Mouse (Mus musculus) MEL (cell line): ENCODE data around the gene Gpx3. TPM values are rescaled to one million over a fixed set of nuclear protein-coding genes. Genes with fewer than 3 reads are reported as not detected.
A peak's percentile ranks its signal among the peaks of the same experiment; 100 is the strongest.

ENCODE experiments used
- DNase-seq: peaks from one replicate; pipeline ENCODE4 v3.0.0; 2011; ENCODE audit warnings: low read depth, low spot score
- H3K27ac ChIP-seq: 2 replicates; pipeline ENCODE4 v1.5.1; 2012; ENCODE audit warnings: low read depth, mild to moderate bottlenecking, control low read depth, low read length, moderate library complexity; ENCODE audit not compliant: control insufficient read depth
- H3K27me3 ChIP-seq, 2 experiments: fragments of 150-350 bp in 1 of 2; sonication (generic) in 1 of 2; 2 replicates each; pipeline ENCODE4 v1.6.1; 2012; ENCODE audit warnings: low read length in 2 of 2, mild to moderate bottlenecking in 2 of 2, improper control_type of control experiment in 1 of 2, moderate library complexity in 1 of 2; ENCODE audit not compliant: insufficient read depth in 2 of 2, control insufficient read depth in 1 of 2
- H3K36me3 ChIP-seq, 2 experiments: 2 replicates each; pipeline ENCODE4 v1.6.1; 2012 to 2014; ENCODE audit warnings: low read length in 2 of 2, improper control_type of control experiment in 1 of 2, inconsistent platforms in 1 of 2, mild to moderate bottlenecking in 1 of 2; ENCODE audit not compliant: insufficient read depth in 2 of 2, control insufficient read depth in 1 of 2
- H3K4me1 ChIP-seq, 2 experiments: fragments of 150-350 bp in 1 of 2; sonication (generic) in 1 of 2; 2 replicates each; pipeline ENCODE4 v1.6.1; 2012; ENCODE audit warnings: low read length in 2 of 2, improper control_type of control experiment in 1 of 2, mild to moderate bottlenecking in 1 of 2; ENCODE audit not compliant: insufficient read depth in 2 of 2, control insufficient read depth in 1 of 2
- H3K4me3 ChIP-seq, 2 experiments: fragments of 150-350 bp in 1 of 2; sonication (generic) in 1 of 2; 2 replicates each; pipeline ENCODE4 v1.5.1; 2012; ENCODE audit warnings: low read depth in 2 of 2, low read length in 2 of 2, mild to moderate bottlenecking in 2 of 2, moderate library complexity in 2 of 2, control low read depth in 1 of 2, improper control_type of control experiment in 1 of 2; ENCODE audit not compliant: control insufficient read depth in 1 of 2, insufficient read depth in 1 of 2
- H3K79me2 ChIP-seq: 2 replicates; pipeline ENCODE4 v1.6.1; 2012; ENCODE audit warnings: mild to moderate bottlenecking, low read length, moderate library complexity; ENCODE audit not compliant: control insufficient read depth, poor library complexity, insufficient read depth
- H3K9ac ChIP-seq: 2 replicates; pipeline ENCODE4 v1.6.1; 2012; ENCODE audit warnings: low read depth, mild to moderate bottlenecking, control low read depth, low read length, moderate library complexity; ENCODE audit not compliant: control insufficient read depth, poor library complexity, severe bottlenecking
- H3K9me3 ChIP-seq: fragments of 150-350 bp; sonication (generic); replicated peaks from 2 replicates; pipeline ENCODE4 v1.6.1; 2012; ENCODE audit warnings: mild to moderate bottlenecking, low read length, improper control_type of control experiment, moderate library complexity; ENCODE audit not compliant: insufficient read depth
- BHLHE40 ChIP-seq: IDR thresholded peaks from 2 replicates; pipeline ENCODE4 v1.6.1; 2012; ENCODE audit warnings: low read depth, mild to moderate bottlenecking, inconsistent platforms, low read length, improper control_type of control experiment, borderline replicate concordance
- CHD2 ChIP-seq: IDR thresholded peaks from 2 replicates; pipeline ENCODE4 v1.6.1; 2011; ENCODE audit warnings: low read length, improper control_type of control experiment
- E2F4 ChIP-seq: IDR thresholded peaks from 2 replicates; pipeline ENCODE4 v1.6.1; 2011; ENCODE audit warnings: low read depth, low read length, improper control_type of control experiment, borderline replicate concordance
- GABPA ChIP-seq: IDR thresholded peaks from 2 replicates; pipeline ENCODE4 v1.6.1; 2012; ENCODE audit warnings: low read depth, mild to moderate bottlenecking, inconsistent platforms, low read length, improper control_type of control experiment, moderate library complexity
- HCFC1 ChIP-seq: IDR thresholded peaks from 2 replicates; pipeline ENCODE4 v1.6.1; 2012; ENCODE audit warnings: low read depth, mild to moderate bottlenecking, inconsistent platforms, low read length, improper control_type of control experiment, moderate library complexity
- JUND ChIP-seq: IDR thresholded peaks from 2 replicates; pipeline ENCODE4 v1.6.1; 2011; ENCODE audit warnings: low read depth, mild to moderate bottlenecking, improper control_type of control experiment, low read length
- MAFK ChIP-seq: IDR thresholded peaks from 2 replicates; pipeline ENCODE4 v1.6.1; 2011; ENCODE audit warnings: low read depth, mild to moderate bottlenecking, low read length, improper control_type of control experiment, borderline replicate concordance
- MAX ChIP-seq: IDR thresholded peaks from 2 replicates; pipeline ENCODE4 v1.6.1; 2011; ENCODE audit warnings: low read length, improper control_type of control experiment
- MXI1 ChIP-seq: IDR thresholded peaks from 2 replicates; pipeline ENCODE4 v1.6.1; 2011; ENCODE audit warnings: mild to moderate bottlenecking, low read depth, low read length, improper control_type of control experiment
- MYB ChIP-seq: IDR thresholded peaks from 2 replicates; pipeline ENCODE4 v1.6.1; 2011; ENCODE audit warnings: mild to moderate bottlenecking, low read depth, low read length, improper control_type of control experiment
- MYC ChIP-seq: IDR thresholded peaks from 2 replicates; pipeline ENCODE4 v1.6.1; 2011; ENCODE audit warnings: low read depth, mild to moderate bottlenecking, low read length, improper control_type of control experiment, moderate library complexity
- POLR2A ChIP-seq, 2 experiments: IDR thresholded peaks; 2 replicates each; pipeline ENCODE4 v1.6.1; 2011 to 2012; ENCODE audit warnings: low read length in 2 of 2, mild to moderate bottlenecking in 2 of 2, control low read depth in 1 of 2, improper control_type of control experiment in 1 of 2, low read depth in 1 of 2, moderate library complexity in 1 of 2; ENCODE audit not compliant: control insufficient read depth in 1 of 2, insufficient read depth in 1 of 2, poor library complexity in 1 of 2
- POLR2AphosphoS2 ChIP-seq: IDR thresholded peaks from 2 replicates; pipeline ENCODE4 v1.6.1; 2011; ENCODE audit warnings: low read length, improper control_type of control experiment
- POLR2AphosphoS5 ChIP-seq: IDR thresholded peaks from 2 replicates; pipeline ENCODE4 v1.6.1; 2012; ENCODE audit warnings: low read depth, borderline replicate concordance, mild to moderate bottlenecking, inconsistent platforms, low read length, moderate library complexity, mixed read lengths
- RAD21 ChIP-seq: IDR thresholded peaks from 2 replicates; pipeline ENCODE4 v1.6.1; 2011; ENCODE audit warnings: mild to moderate bottlenecking, low read depth, low read length, improper control_type of control experiment
- RCOR1 ChIP-seq: IDR thresholded peaks from 2 replicates; pipeline ENCODE4 v1.6.1; 2012; ENCODE audit warnings: low read depth, mild to moderate bottlenecking, inconsistent platforms, low read length, improper control_type of control experiment
- SIN3A ChIP-seq: IDR thresholded peaks from 2 replicates; pipeline ENCODE4 v1.6.1; 2012; ENCODE audit warnings: low read length, improper control_type of control experiment, inconsistent platforms
- TAL1 ChIP-seq: IDR thresholded peaks from 2 replicates; pipeline ENCODE4 v1.6.1; 2012; ENCODE audit warnings: mild to moderate bottlenecking, inconsistent platforms, low read length, moderate library complexity, mixed read lengths
- TBP ChIP-seq: IDR thresholded peaks from 2 replicates; pipeline ENCODE4 v1.8.0; 2011; ENCODE audit warnings: low read depth, low read length, improper control_type of control experiment
- UBTF ChIP-seq: IDR thresholded peaks from 2 replicates; pipeline ENCODE4 v1.6.1; 2012; ENCODE audit warnings: low read depth, mild to moderate bottlenecking, inconsistent platforms, low read length, improper control_type of control experiment, moderate library complexity, borderline replicate concordance; ENCODE audit not compliant: insufficient read depth
- USF1 ChIP-seq: IDR thresholded peaks from 2 replicates; pipeline ENCODE4 v1.6.1; 2014; ENCODE audit warnings: low read depth, mild to moderate bottlenecking, inconsistent platforms, low read length, improper control_type of control experiment, moderate library complexity
- USF2 ChIP-seq, 2 experiments: IDR thresholded peaks; 2 replicates each; pipeline ENCODE4 v1.6.1; 2011 to 2012; ENCODE audit warnings: improper control_type of control experiment in 2 of 2, low read length in 2 of 2, borderline replicate concordance in 1 of 2, inconsistent platforms in 1 of 2, low read depth in 1 of 2, mild to moderate bottlenecking in 1 of 2; ENCODE audit not compliant: insufficient read depth in 1 of 2
- ZKSCAN1 ChIP-seq: IDR thresholded peaks from 2 replicates; pipeline ENCODE4 v1.6.1; 2012; ENCODE audit warnings: low read depth, mild to moderate bottlenecking, inconsistent platforms, low read length, improper control_type of control experiment, moderate library complexity
- ZNF384 ChIP-seq: IDR thresholded peaks from 2 replicates; pipeline ENCODE4 v1.6.1; 2012; ENCODE audit warnings: low read depth, mild to moderate bottlenecking, inconsistent platforms, low read length, improper control_type of control experiment
- polyA plus RNA-seq, 2 experiments: library from polyadenylated mRNA; stranded (reverse) in 1 of 2; unstranded in 1 of 2; fragments of >175 nt in 1 of 2; fragments of >200 nt in 1 of 2; gene quantifications; 2 replicates each; pipeline versions ENCODE4 v1.2.1 to v1.2.4; 2012; ENCODE audit warnings: low replicate concordance in 2 of 2, low read depth in 1 of 2; ENCODE audit not compliant: insufficient read length in 2 of 2, insufficient read depth in 1 of 2, missing spikeins in 1 of 2
- total RNA-seq: library from RNA; depleted of rRNA; stranded (reverse); fragments of 300-350 nt; gene quantifications from 2 replicates; pipeline ENCODE4 v1.2.3, GENCODE M21; 2012

Gene Gpx3
- total and polyA plus RNA-seq, 3 experiments = 0.12 to 0.15 TPM; not detected in 1

GRCm38 (mm10) chr11:54866119-54867048, 35.9 kb upstream of the Gpx3 start, which contains the start of gene Hint1 (continued):
- TF ChIP-seq TAL1 (no peak), POLR2AphosphoS2 (peak; percentile 82; the same call in 1 of the 2 replicates), RAD21 (no peak), ZNF384 (no peak), MYB (no peak), RCOR1 (0 out of 2 replicates have a peak, but pooled peaks have one; percentile 55), E2F4 (peak; percentile 91), TBP (peak; percentile 94), CHD2 (no peak), MAX (peak; percentile 82; the same call in 1 of the 2 replicates), POLR2A (IDR thresholded peaks at IDR 0.05; ENCODE audit: control insufficient read depth in 1 of 2, insufficient read depth in 1 of 2, low read depth in 1 of 2, low read length in 2 of 2, poor library complexity in 1 of 2) (peak; percentile 95 to 97), GABPA (no peak), ZKSCAN1 (no peak), USF2 (IDR thresholded peaks at IDR 0.05; ENCODE audit: borderline replicate concordance in 1 of 2, insufficient read depth in 1 of 2, low read depth in 1 of 2, low read length in 2 of 2) (no peak), HCFC1 (no peak; the same call in none of the 2 replicates), POLR2AphosphoS5 (no peak), JUND (no peak), BHLHE40 (no peak)

- TF ChIP-seq MYC (peak; percentile 27; the same call in 1 of the 2 replicates), HCFC1 (peak; percentile 26; the same call in 1 of the 2 replicates), SIN3A (peak; percentile 57), TBP (peak; percentile 65; the same call in 1 of the 2 replicates), UBTF (peak; percentile 39; the same call in 1 of the 2 replicates), MAFK (no peak), USF1 (no peak), MXI1 (peak; percentile 54; the same call in 1 of the 2 replicates)
- peak; percentile 87 for DNase-seq
- Histone ChIP-seq H3K27me3 (no peaks in the 10 kb centered on the region), H3K36me3 (peaks cover 6 to 26% of the 10 kb centered on the region in 2 experiments), H3K4me3 (peak overlapping the region; percentile 69 to 81), H3K79me2 (peaks cover 21% of the 10 kb centered on the region), H3K4me1 (peaks cover 7 to 24% of the 10 kb centered on the region in 2 experiments), H3K27ac (peak overlapping the region; percentile 89), H3K9ac (peak overlapping the region; percentile 89), H3K9me3 (no peaks in the 10 kb centered on the region)
Measured at GRCm38 (mm10) chr11:54867049-54867385, 35.2 kb upstream of the Gpx3 start.
